Mouse (Mus musculus): ENCODE measurements around the gene E130114P18Rik.

E130114P18Rik gene

GRCm38 (mm10) chr4:97805255-97805654, 27.4 kb upstream of the E130114P18Rik start:
- no peak for DNase-seq (ENCODE audit: low spot score)

GRCm38 (mm10) chr4:97804638-97805037, 26.8 kb upstream of the E130114P18Rik start:
- DNase-seq (ENCODE audit: low spot score): no peak

- DNase-seq (ENCODE audit: low spot score): no peak
These were observed 25.9 kb upstream of the E130114P18Rik start for GRCm38 (mm10) chr4:97803791-97804190.

- DNase-seq (ENCODE audit: low spot score): no peak
These were observed 18.6 kb upstream of the E130114P18Rik start for GRCm38 (mm10) chr4:97796505-97796904.

- no peak for DNase-seq (ENCODE audit: low spot score)
These were observed 18.1 kb upstream of the E130114P18Rik start for GRCm38 (mm10) chr4:97795957-97796356.

- DNase-seq (ENCODE audit: low spot score): no peak
These were observed 17.0 kb upstream of the E130114P18Rik start for GRCm38 (mm10) chr4:97794865-97795264.

- no peak for DNase-seq (ENCODE audit: low spot score)
These were observed 16.1 kb upstream of the E130114P18Rik start for GRCm38 (mm10) chr4:97793931-97794330.

- no peak for DNase-seq (ENCODE audit: low spot score)
These were observed 10.7 kb upstream of the E130114P18Rik start for GRCm38 (mm10) chr4:97788537-97788936.

GRCm38 (mm10) chr4:97787515-97787914, 9.6 kb upstream of the E130114P18Rik start:
- DNase-seq (ENCODE audit: low spot score): no peak

- DNase-seq (ENCODE audit: low spot score): no peak
These were observed 8.7 kb upstream of the E130114P18Rik start for GRCm38 (mm10) chr4:97786571-97786970.

GRCm38 (mm10) chr4:97785547-97786271, 7.8 kb upstream of the E130114P18Rik start:
- no peak for DNase-seq (ENCODE audit: low spot score)

GRCm38 (mm10) chr4:97784236-97784635, 6.4 kb upstream of the E130114P18Rik start:
- DNase-seq (ENCODE audit: low spot score): no peak

- DNase-seq (ENCODE audit: low spot score): no peak
These were observed 5.4 kb upstream of the E130114P18Rik start for GRCm38 (mm10) chr4:97783073-97783879.

- no peak for DNase-seq (ENCODE audit: low spot score)
These were observed 4.6 kb upstream of the E130114P18Rik start for GRCm38 (mm10) chr4:97782497-97782896.

- DNase-seq (ENCODE audit: low spot score): no peak
These were observed 4.2 kb upstream of the E130114P18Rik start for GRCm38 (mm10) chr4:97782069-97782468.

- DNase-seq (ENCODE audit: low spot score): no peak
These were observed 3.0 kb upstream of the E130114P18Rik start for GRCm38 (mm10) chr4:97780666-97781435.

- no peak for DNase-seq (ENCODE audit: low spot score)
These were observed 2.1 kb upstream of the E130114P18Rik start for GRCm38 (mm10) chr4:97780024-97780423.

GRCm38 (mm10) chr4:97779003-97779930, 1.4 kb upstream of the E130114P18Rik start:
- no peak for DNase-seq (ENCODE audit: low spot score)

- DNase-seq (ENCODE audit: low spot score): peak; percentile 29
These were observed 529 bp upstream of the E130114P18Rik start for GRCm38 (mm10) chr4:97778211-97779002.

GRCm38 (mm10) chr4:97777081-97777705, 685 bp downstream of the E130114P18Rik start:
- DNase-seq (ENCODE audit: low spot score): peak; percentile 55
